Mouse (Mus musculus) right cerebral cortex, postnatal 36 days (tissue): ENCODE data around the gene Gm47289.

Experiments used
- DNase-seq, 2 experiments: peaks; one replicate each; pipeline ENCODE4 v3.0.0; 2022; ENCODE audit warnings: low spot score in 2 of 2, mixed read lengths in 1 of 2

Gene Gm47289

GRCm38 (mm10) chr9:119156278-119157201, 2.4 kb upstream of the Gm47289 start, which contains the start of gene Acaa1b:
Gene Acaa1b, minus strand, starts transcription at chr9:119157093.
- peak; percentile 41 to 64 for DNase-seq

DNA sequence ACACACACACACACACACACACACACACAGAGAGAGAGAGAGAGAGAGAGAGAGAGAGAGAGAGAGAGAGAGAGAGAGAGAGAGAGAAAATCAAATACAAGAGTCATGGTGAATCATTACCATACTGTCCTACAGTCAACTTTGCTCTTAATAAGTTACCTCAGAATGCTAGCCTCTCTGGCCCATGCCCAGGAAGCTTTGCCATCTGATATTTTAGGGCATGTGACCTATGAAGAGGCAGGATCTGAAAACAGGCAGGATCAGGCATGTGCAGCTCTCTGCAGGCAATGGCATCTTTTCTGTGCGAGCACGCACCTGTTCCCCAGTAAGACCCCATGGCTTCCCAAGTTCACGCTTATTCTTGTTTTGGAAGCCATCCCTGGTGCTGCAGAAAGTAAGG, 1.7 kb downstream of the Gm47289 start:
- no peak for DNase-seq

GRCm38 (mm10) chr9:119164743-119165142, 5.8 kb downstream of the Gm47289 start:
- no peak for DNase-seq

- no peak for DNase-seq
Measured at GRCm38 (mm10) chr9:119165548-119165947, 6.6 kb downstream of the Gm47289 start.

DNA sequence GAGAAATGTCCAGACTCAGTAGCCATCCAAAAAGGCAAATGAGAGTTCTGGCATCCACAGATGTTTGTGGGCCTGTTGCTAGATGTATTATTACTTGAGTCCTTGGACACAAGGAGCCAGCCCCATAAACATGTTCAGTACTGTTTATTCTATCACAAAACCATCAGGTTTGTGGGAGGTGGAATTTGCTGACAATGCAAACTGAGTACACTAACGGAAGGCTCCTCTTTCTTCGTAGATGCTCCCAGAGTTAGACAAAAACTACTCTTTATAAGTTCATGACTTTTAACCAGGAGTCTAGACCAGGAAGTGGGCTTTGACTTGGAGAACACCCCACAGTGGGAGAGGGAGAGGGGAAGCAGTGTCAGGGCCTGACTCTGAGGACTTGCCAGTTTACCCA, 8.6 kb downstream of the Gm47289 start:
- no peak for DNase-seq

DNA sequence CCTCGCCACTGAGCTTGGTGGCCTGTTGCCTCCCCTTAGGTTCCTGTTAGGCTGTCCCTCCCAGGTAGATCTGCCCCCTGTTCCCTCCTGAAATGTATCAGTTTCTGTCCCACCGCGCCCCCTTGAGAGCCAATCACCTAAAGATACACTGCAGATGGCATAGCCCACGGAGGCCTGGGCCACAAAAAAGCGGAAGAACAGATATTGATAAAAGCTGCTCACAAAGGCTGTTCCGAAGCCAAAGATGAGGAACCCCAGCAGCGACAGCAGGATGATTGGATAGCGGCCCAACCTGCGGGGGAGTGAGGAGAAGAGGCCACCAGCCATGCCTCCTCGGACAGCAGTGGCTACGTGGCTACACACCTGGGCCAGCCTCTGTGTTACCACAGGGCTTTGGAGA, 20.3 kb downstream of the Gm47289 start:
- no peak for DNase-seq

DNA sequence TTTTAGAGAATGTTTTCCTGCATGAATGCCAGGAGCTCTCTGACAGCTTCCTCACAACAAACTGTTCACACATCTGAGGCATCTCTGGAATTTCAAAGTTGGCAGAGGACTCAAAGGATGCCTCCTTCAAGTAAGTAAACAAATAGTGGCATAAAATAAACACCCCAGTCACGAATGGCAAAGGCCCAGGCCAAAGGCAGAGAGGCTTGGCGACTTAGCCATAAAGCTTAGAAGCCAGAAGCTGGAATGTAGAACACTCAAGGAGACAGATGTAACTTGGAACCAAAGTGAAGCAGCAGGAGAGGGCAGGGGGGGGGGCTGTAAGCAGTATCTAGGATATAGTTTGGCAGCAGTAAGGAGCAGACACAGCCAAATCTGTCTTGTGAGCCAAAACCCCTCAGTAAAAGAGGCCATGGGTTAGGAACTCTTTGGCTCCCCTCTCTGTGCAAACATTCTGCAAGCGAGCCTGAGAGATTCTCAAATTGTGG, 22.3 kb downstream of the Gm47289 start:
- DNase-seq = no peak

GRCm38 (mm10) chr9:119192202-119192990, 33.4 kb downstream of the Gm47289 start:
- no peak for DNase-seq

GRCm38 (mm10) chr9:119199151-119199861, 40.3 kb downstream of the Gm47289 start:
- DNase-seq = no peak

DNA sequence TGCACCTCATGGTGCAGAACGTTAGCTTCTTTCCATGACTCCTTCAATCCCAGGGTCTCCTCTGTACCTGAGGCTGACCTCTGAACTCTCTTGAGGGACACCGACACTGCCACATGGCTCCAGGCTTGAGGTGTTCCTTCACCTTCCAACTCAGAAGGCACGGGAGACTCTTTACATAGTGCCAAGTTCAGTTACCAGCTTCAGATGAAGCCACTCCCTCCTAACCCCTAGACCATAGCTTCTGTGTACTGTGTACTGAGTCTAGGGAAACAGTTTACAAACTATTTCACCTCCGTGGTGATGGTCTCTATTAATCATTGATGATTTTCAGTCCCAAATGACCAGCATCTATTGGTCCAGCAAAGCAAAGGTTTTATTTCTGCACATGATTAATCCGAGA, 42.7 kb downstream of the Gm47289 start:
- DNase-seq = no peak

GRCm38 (mm10) chr9:119203617-119204016, 44.7 kb downstream of the Gm47289 start:
- no peak for DNase-seq

GRCm38 (mm10) chr9:119205756-119206155, 46.8 kb downstream of the Gm47289 start:
- no peak for DNase-seq

DNA sequence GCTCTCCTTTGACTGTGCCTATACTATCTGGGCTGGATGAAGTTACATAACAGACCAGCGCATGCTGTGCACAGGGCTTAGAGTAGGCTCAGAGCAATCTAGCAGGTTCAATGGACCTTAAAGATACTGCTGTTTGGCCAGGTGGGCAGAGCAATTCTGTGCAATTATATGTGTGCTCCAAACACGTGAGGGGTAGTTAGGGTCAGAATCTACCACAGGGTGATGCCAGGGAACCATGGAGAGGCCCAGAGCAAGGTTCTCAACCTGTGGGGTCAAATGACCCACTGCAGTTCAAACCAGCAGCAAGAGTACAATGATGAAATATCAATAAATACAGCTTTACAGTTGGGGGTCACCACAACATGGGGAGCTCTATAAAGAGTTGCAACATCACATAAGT, 47.7 kb downstream of the Gm47289 start:
- DNase-seq = no peak

GRCm38 (mm10) chr9:119207113-119207512, 48.2 kb downstream of the Gm47289 start:
- DNase-seq = no peak

GRCm38 (mm10) chr9:119208998-119209397, 50.0 kb downstream of the Gm47289 start, which contains the start of gene Slc22a13:
Gene Slc22a13, minus strand, starts transcription at chr9:119209098.
- no peak for DNase-seq
